Mouse (Mus musculus) 3134 (cell line): ENCODE measurements around the gene Zfp458.
A peak's percentile ranks its signal among the peaks of the same experiment; 100 is the strongest.
"Not testable (repeated sequence)": the region's sequence is repeated elsewhere in the genome, so short reads cannot be mapped to it uniquely, and the experiment has no call there.

Experiments used
- DNase-seq: peaks from one replicate; pipeline ENCODE4 v3.0.0-alpha.2; 2011; ENCODE audit warnings: low spot score; ENCODE audit not compliant: insufficient read length; ENCODE audit errors: extremely low read depth

The Zfp458 gene

GRCm38 (mm10) chr13:67278314-67278713 lies at the start of gene Zfp458:
Gene Zfp458, minus strand, starts transcription at chr13:67278466.
- no peak for DNase-seq

DNA sequence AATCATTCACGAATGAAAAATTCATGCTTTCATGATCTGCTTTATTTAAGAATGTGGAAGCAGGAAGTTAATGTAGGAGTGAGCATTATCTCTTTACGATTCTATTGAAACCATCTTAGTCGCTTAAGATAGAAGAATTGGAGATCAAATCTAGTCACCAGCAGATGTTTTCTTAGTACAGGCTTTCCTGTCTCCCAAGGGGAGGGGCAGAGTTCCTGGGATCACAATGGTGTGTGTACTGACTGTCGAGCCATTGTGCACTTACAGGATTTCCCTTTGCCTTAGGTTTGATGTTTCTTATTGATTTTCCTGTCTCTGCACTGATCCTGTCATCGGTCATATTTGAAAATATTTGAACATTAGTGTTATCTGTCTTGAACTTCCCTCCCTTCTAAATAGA lies 28.5 kb upstream of the Zfp458 start:
- no peak for DNase-seq

- DNase-seq = peak; percentile 78
These were observed 27.8 kb upstream of the Zfp458 start, which contains the start of gene Zfp457 for GRCm38 (mm10) chr13:67305822-67306672. Gene Zfp457, minus strand, starts transcription at chr13:67306485.

- DNase-seq = not testable (repeated sequence)
These were observed 8.7 kb downstream of the Zfp458 start for GRCm38 (mm10) chr13:67269383-67270065.

DNA sequence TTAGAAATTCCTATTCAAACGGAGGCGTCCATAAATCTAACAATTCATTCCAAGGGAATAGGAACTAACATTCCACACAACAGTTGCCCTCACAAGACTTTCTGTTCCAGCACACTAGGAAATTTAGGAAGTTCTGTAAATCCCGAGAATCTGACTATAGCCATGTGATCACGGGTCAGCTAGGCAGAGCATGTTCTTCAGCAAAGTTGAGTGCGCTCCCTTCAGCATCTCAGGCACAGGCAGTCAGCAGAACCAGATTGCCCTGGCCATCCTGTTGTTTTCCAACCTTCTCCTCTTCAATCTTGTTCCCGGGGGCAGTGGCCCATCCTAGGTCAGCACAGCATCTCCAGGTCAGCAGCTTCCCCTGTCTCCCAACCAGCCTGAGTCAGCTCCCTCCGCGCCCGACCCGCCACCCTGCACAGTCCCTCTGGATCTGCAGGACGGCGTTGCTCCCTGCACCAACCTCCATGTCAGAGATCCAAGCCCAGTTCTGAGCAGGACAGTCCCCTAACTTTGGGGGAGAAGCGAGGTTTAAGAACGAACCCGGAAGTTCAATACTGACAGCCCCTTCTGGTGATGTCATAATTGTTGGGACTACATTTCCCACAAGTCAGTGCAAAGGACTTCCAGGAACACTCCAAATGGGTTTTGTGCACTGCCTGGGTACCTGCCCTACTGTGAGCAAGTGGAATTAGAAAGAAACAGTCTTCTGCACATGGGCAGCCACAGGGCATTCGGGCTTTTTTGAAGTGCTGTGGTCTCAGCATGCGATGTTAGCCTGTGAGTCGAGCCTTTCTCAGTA lies 9.5 kb downstream of the Zfp458 start:
- DNase-seq = peak; percentile 73

DNA sequence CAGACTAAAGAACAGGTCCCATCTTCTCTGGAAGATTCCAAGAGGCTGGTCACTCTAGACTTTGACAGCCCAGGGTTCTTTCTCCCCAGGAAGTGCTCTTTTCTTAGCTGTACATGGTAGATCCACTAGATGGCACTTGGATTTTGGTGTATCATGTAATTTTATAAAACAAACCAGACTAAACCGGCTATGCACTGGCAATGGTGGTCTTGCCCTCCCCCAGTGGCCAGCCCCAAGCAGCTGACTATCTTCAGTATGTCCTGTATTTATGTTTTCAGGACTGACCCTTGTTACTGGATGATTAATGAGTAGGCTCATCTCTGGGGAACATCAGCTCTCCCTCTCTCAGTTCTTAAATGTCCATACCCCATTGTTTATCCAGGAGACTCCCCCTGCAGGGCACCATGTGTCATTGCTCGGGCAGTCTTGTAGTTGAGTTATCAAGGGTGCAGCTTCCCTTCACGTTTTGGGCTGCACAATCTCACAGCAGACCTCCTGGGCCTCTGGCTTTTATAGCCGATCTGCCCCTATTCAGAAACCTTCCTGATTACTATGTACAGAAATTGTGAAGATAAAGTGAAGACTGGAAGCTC lies 64.2 kb downstream of the Zfp458 start:
- peak; percentile 25 for DNase-seq
